Mouse (Mus musculus) ES-Bruce4 (cell line): ENCODE results near the gene Sh3tc1.

Source experiments
- CTCF ChIP-seq: IDR thresholded peaks from one replicate; pipeline ENCODE4 v1.8.1; 2011; ENCODE audit warnings: low read depth, low read length
- EP300 ChIP-seq: IDR thresholded peaks from 2 replicates; pipeline ENCODE4 v1.6.1; 2011; ENCODE audit warnings: low read depth, low read length; ENCODE audit not compliant: insufficient read depth
- POLR2A ChIP-seq: IDR thresholded peaks from one replicate; pipeline ENCODE4 v1.8.1; 2011; ENCODE audit warnings: low read length; ENCODE audit not compliant: insufficient read depth

- TF ChIP-seq CTCF = no peak
- no peak for TF ChIP-seq POLR2A
- TF ChIP-seq EP300 = no peak
Observed at GRCm38 (mm10) chr5:35749416-35749815, 9.6 kb upstream of the Sh3tc1 start.
